Mouse (Mus musculus) MEL (cell line): ENCODE results near the gene Tent5b.

Experiments used
- E2F4 ChIP-seq: IDR thresholded peaks from 2 replicates; pipeline ENCODE4 v1.6.1; 2011; ENCODE audit warnings: low read depth, low read length, improper control_type of control experiment, borderline replicate concordance
- MXI1 ChIP-seq: IDR thresholded peaks from 2 replicates; pipeline ENCODE4 v1.6.1; 2011; ENCODE audit warnings: mild to moderate bottlenecking, low read depth, low read length, improper control_type of control experiment
- ZC3H11A ChIP-seq: IDR thresholded peaks from 2 replicates; pipeline ENCODE4 v1.6.1; 2012; ENCODE audit warnings: low read depth, mild to moderate bottlenecking, inconsistent platforms, low read length, improper control_type of control experiment

DNA sequence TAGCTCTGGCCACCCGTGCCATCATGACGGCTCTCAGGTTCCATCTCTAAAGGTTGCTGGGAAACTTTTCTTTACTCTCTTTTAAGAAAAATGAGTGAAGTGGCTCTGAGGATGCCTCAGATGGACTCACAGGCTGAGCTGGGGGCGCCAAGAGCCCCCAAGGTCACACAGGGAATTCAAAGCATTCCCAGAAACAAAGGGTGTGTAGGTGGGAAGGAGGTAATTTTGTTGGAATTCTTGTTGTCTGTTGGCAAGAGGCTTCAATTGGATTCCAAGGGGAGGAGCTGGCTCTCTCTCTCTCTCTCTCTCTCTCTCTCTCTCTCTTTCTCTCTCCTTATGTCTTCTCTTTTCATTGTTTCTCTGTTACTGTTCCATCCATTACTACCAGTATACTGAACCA, 37.7 kb upstream of the Tent5b start:
- TF ChIP-seq ZC3H11A: no peak
- TF ChIP-seq E2F4: no peak
- no peak for TF ChIP-seq MXI1
